29 mouse cellular contexts compared by ENCODE assay signal in the genomic region with DNA sequence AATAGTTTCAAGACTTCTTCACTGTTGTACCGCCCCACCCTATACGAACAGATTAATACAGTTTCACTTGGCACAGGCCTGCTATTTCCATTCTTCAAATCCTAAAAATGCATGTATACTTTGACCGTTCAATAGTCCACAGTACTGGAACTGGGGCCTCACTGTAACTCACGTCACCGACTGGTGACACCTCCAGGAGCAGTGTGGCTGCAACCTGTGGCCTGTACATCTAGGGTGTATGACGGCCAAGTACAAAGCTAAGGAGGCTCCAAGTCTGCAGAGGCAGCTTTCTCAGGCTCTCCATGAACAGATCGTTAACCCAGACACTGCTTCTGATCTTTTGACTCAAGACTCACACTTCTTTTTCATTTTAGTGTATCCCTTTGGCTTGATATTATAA. TPM values are rescaled to one million over a fixed set of nuclear protein-coding genes. Genes with fewer than 3 reads are reported as not detected.
A peak's percentile ranks its signal among the peaks of the same experiment; 100 is the strongest.
DNase-seq lines count a peak whose midpoint lies in the region; ATAC-seq and TF ChIP-seq lines count a peak whose summit lies in the region.
"Had no signal": no experiment of that assay in that cellular context is flagged by ENCODE, and none has a peak within 500 bp of the region (broad histone marks: within the 10 kb centered on the region; RNA-seq: fewer than 3 reads in every experiment).

No protein-coding gene starts in this region.

- H3K4me1 ChIP-seq in intestine, postnatal 0 days (replicated peaks; ENCODE audit: control insufficient read depth, insufficient read depth, low read length): peaks cover 5% of the 10 kb centered on the region
- H3K4me1 ChIP-seq in liver, embryonic 13.5 days (replicated peaks): peaks cover 5% of the 10 kb centered on the region; the same call in 1 of the 2 replicates
- peaks cover 9% of the 10 kb centered on the region; the same call in 1 of the 2 replicates for H3K4me1 ChIP-seq in stomach, embryonic 14.5 days (ENCODE audit: control insufficient read depth, insufficient read depth, low read length)
- 0 out of 2 replicates have a peak, but pooled peaks cover 3% of the 10 kb centered on the region for H3K4me1 ChIP-seq in lung, postnatal 0 days (ENCODE audit: insufficient read depth, low read depth, low read length)
- H3K4me1 ChIP-seq: megakaryocyte, embryonic 14.5 days had no signal

- H3K9ac ChIP-seq in intestine, postnatal 0 days (ENCODE audit: low read depth, low read length): no peak overlapping the region
- H3K9ac ChIP-seq in liver, embryonic 13.5 days: no peak overlapping the region
- H3K9ac ChIP-seq in stomach, embryonic 14.5 days (replicated peaks; ENCODE audit: low read depth, low read length): no peak overlapping the region
- H3K9ac ChIP-seq in lung, postnatal 0 days (replicated peaks; ENCODE audit: low read depth): no peak overlapping the region
- H3K9ac ChIP-seq: embryonic facial prominence, embryonic 13.5 days; forebrain, embryonic 15.5 days; heart, embryonic 15.5 days; hindbrain, embryonic 13.5 days; lung, embryonic 15.5 days; midbrain, embryonic 12.5 days; neural tube, embryonic 13.5 days had no signal

- 40% methylated on average over 7 of the region's 7 CpGs for WGBS in intestine, postnatal 0 days
- 63% methylated on average over 7 of the region's 7 CpGs for WGBS in liver, embryonic 13.5 days (ENCODE audit: insufficient replicate concordance)
- WGBS in stomach, embryonic 14.5 days: 82% methylated on average over 7 of the region's 7 CpGs
- 81% methylated on average over 7 of the region's 7 CpGs for WGBS in lung, postnatal 0 days

- DNase-seq in liver, embryonic 13.5 days: no peak
- no peak for DNase-seq in lung, postnatal 25 days (ENCODE audit: low spot score)
- DNase-seq in lung, postnatal 0 days (ENCODE audit: low spot score): no peak
- DNase-seq in cerebellum, adult 11 months: no peak
- DNase-seq: adrenal gland, adult 8-10 months; B cell, adult 2 months; cerebellum, adult 18-20 months; cerebellum, postnatal 10 days; gastrocnemius, postnatal 25 days; heart, adult 11 months; heart, postnatal 36 days; lung, postnatal 4 days; retina, postnatal 1 day; right cerebral cortex, postnatal 14 days had no signal

- H3K36me3 ChIP-seq in intestine, postnatal 0 days (ENCODE audit: control insufficient read depth, insufficient read depth): no peaks in the 10 kb centered on the region
- no peaks in the 10 kb centered on the region for H3K36me3 ChIP-seq in liver, embryonic 13.5 days
- H3K36me3 ChIP-seq in stomach, embryonic 14.5 days (ENCODE audit: control insufficient read depth, insufficient read depth, low read length): no peaks in the 10 kb centered on the region
- no peaks in the 10 kb centered on the region for H3K36me3 ChIP-seq in lung, postnatal 0 days (ENCODE audit: insufficient read depth, low read length)
- H3K36me3 ChIP-seq: embryonic facial prominence, embryonic 13.5 days; forebrain, embryonic 10.5 days; forebrain, embryonic 15.5 days; heart, embryonic 10.5 days; heart, embryonic 15.5 days; hindbrain, embryonic 13.5 days; lung, embryonic 15.5 days; midbrain, embryonic 12.5 days; neural tube, embryonic 13.5 days had no signal

- H3K4me2 ChIP-seq in intestine, postnatal 0 days (replicated peaks; ENCODE audit: low read depth): peak overlapping the region; percentile 37
- H3K4me2 ChIP-seq in liver, embryonic 13.5 days: no peak overlapping the region
- H3K4me2 ChIP-seq in stomach, embryonic 14.5 days (replicated peaks; ENCODE audit: low read depth, low read length): no peak overlapping the region
- no peak overlapping the region for H3K4me2 ChIP-seq in lung, postnatal 0 days (replicated peaks; ENCODE audit: low read depth, low read length)
- H3K4me2 ChIP-seq: embryonic facial prominence, embryonic 13.5 days; forebrain, embryonic 15.5 days; heart, embryonic 15.5 days; hindbrain, embryonic 13.5 days; lung, embryonic 15.5 days; midbrain, embryonic 12.5 days; neural tube, embryonic 13.5 days had no signal

- no peaks in the 10 kb centered on the region for H3K9me3 ChIP-seq in intestine, postnatal 0 days (ENCODE audit: control insufficient read depth)
- no peaks in the 10 kb centered on the region for H3K9me3 ChIP-seq in liver, embryonic 13.5 days (replicated peaks)
- H3K9me3 ChIP-seq in stomach, embryonic 14.5 days (ENCODE audit: control insufficient read depth, low read depth, low read length): no peaks in the 10 kb centered on the region
- H3K9me3 ChIP-seq in lung, postnatal 0 days (ENCODE audit: low read length): no peaks in the 10 kb centered on the region
- H3K9me3 ChIP-seq: embryonic facial prominence, embryonic 13.5 days; forebrain, embryonic 10.5 days; forebrain, embryonic 15.5 days; heart, embryonic 10.5 days; heart, embryonic 15.5 days; hindbrain, embryonic 13.5 days; lung, embryonic 15.5 days; megakaryocyte, embryonic 14.5 days; midbrain, embryonic 12.5 days; neural tube, embryonic 13.5 days had no signal

- peak; percentile 93 for ATAC-seq in intestine, postnatal 0 days
- ATAC-seq in liver, embryonic 13.5 days (ENCODE audit: low read depth): peak; percentile 54; the same call in 1 of the 2 replicates
- no peak for ATAC-seq in stomach, embryonic 14.5 days (ENCODE audit: insufficient number of reproducible peaks, insufficient read depth, low FRiP score, low read depth)
- ATAC-seq in lung, postnatal 0 days: no peak
- ATAC-seq: forebrain, embryonic 15.5 days had no signal

- no peaks in the 10 kb centered on the region for H3K27me3 ChIP-seq in intestine, postnatal 0 days (replicated peaks; ENCODE audit: control insufficient read depth, insufficient read depth, low read length)
- peaks cover 13% of the 10 kb centered on the region for H3K27me3 ChIP-seq in liver, embryonic 13.5 days
- H3K27me3 ChIP-seq in stomach, embryonic 14.5 days (ENCODE audit: control insufficient read depth, insufficient read depth, low read length): no peaks in the 10 kb centered on the region
- H3K27me3 ChIP-seq in lung, postnatal 0 days (replicated peaks; ENCODE audit: insufficient read depth, low read length): no peaks in the 10 kb centered on the region

- TF ChIP-seq EP300 in lung, postnatal 0 days (IDR thresholded peaks at IDR 0.05): no peak

- H3K27ac ChIP-seq in intestine, postnatal 0 days (ENCODE audit: low read depth, low read length): peak overlapping the region; percentile 89
- H3K27ac ChIP-seq in liver, embryonic 13.5 days: 0 out of 2 replicates have a peak overlapping the region, but pooled peaks have one; percentile 77
- peak overlapping the region; percentile 59; the same call in 1 of the 2 replicates for H3K27ac ChIP-seq in stomach, embryonic 14.5 days (ENCODE audit: low read length)
- H3K27ac ChIP-seq in lung, postnatal 0 days (ENCODE audit: low read length): no peak overlapping the region
- H3K27ac ChIP-seq: embryonic facial prominence, embryonic 13.5 days; forebrain, embryonic 10.5 days; forebrain, embryonic 15.5 days; heart, embryonic 10.5 days; heart, embryonic 15.5 days; hindbrain, embryonic 13.5 days; layer of hippocampus, adult 2 months; lung, embryonic 15.5 days; midbrain, embryonic 12.5 days; neural tube, embryonic 13.5 days had no signal

- H3K4me3 ChIP-seq in intestine, postnatal 0 days (ENCODE audit: low read depth, low read length): no peak overlapping the region
- no peak overlapping the region for H3K4me3 ChIP-seq in liver, embryonic 13.5 days (replicated peaks)
- H3K4me3 ChIP-seq in stomach, embryonic 14.5 days (ENCODE audit: low read depth, low read length): no peak overlapping the region
- H3K4me3 ChIP-seq in lung, postnatal 0 days (ENCODE audit: low read depth, low read length): no peak overlapping the region
- H3K4me3 ChIP-seq: embryonic facial prominence, embryonic 13.5 days; forebrain, embryonic 10.5 days; forebrain, embryonic 15.5 days; heart, embryonic 10.5 days; heart, embryonic 15.5 days; hindbrain, embryonic 13.5 days; layer of hippocampus, adult 2 months; lung, embryonic 15.5 days; megakaryocyte, embryonic 14.5 days; midbrain, embryonic 12.5 days; myocyte; neural tube, embryonic 13.5 days had no signal

- TF ChIP-seq CTCF in intestine, postnatal 0 days (IDR thresholded peaks at IDR 0.05; ENCODE audit: low read depth): no peak
- TF ChIP-seq CTCF in lung, postnatal 0 days (IDR thresholded peaks at IDR 0.05): no peak

RNA-seq across cellular contexts. Expression of a gene that starts 10.2 kb away (rescaled TPM):
- 24.9 and 25.3 TPM in 2 replicates for polyA plus RNA-seq in intestine, postnatal 0 days (2015; fragmentation: Nextera tagmentation; extraction: Ambion mirVana)
- polyA plus RNA-seq in liver, embryonic 13.5 days (2015; fragmentation: Nextera tagmentation; extraction: Ambion mirVana): 1.3 and 1.6 TPM in 2 replicates
- polyA plus RNA-seq in stomach, embryonic 14.5 days (2014; fragmentation: Nextera tagmentation; extraction: Ambion mirVana): 29.2 and 30.2 TPM in 2 replicates
- polyA plus RNA-seq in lung, postnatal 0 days (2015; fragmentation: Nextera tagmentation; extraction: Ambion mirVana): 0.10 and 0.16 TPM in 2 replicates
- polyA plus RNA-seq: forebrain, embryonic 10.5 days had no signal

RNA-seq across cellular contexts. Expression of a gene that starts 26.3 kb away (rescaled TPM):
- polyA plus RNA-seq in intestine, postnatal 0 days (2015; fragmentation: Nextera tagmentation; extraction: Ambion mirVana): 0.03 and 0.04 TPM in 2 replicates
- not detected in 2 replicates for polyA plus RNA-seq in liver, embryonic 13.5 days (2015; fragmentation: Nextera tagmentation; extraction: Ambion mirVana)
- polyA plus RNA-seq in stomach, embryonic 14.5 days (2014; fragmentation: Nextera tagmentation; extraction: Ambion mirVana): not detected in 2 replicates
- 2.0 and 2.3 TPM in 2 replicates for polyA plus RNA-seq in lung, postnatal 0 days (2015; fragmentation: Nextera tagmentation; extraction: Ambion mirVana)
- polyA plus RNA-seq: embryonic facial prominence, embryonic 13.5 days; heart, embryonic 10.5 days; heart, embryonic 15.5 days; limb, embryonic 14.5 days; myocyte had no signal

Comparison
In these comparisons a context has a peak if more than half of its experiments do, and no peak if none do; other contexts are left out.
1. ATAC-seq: peak in intestine, postnatal 0 days (single experiment) and liver, embryonic 13.5 days (single experiment); none in stomach, embryonic 14.5 days (single experiment) and lung, postnatal 0 days (single experiment).
2. RNA of a gene that starts 10.2 kb away (polyA plus RNA-seq): 29.2 to 30.2 TPM in stomach, embryonic 14.5 days and 24.9 to 25.3 TPM in intestine, postnatal 0 days; 1.3 to 1.6 TPM in liver, embryonic 13.5 days and 0.10 to 0.16 TPM in lung, postnatal 0 days; every median in the first group is over 10 times any median in the second.